Mouse (Mus musculus): ENCODE data around the gene Psen2. TPM values are rescaled to one million over a fixed set of nuclear protein-coding genes. Genes with fewer than 3 reads are reported as not detected.
A peak's percentile ranks its signal among the peaks of the same experiment; 100 is the strongest.

The Psen2 gene
- polyA plus RNA-seq, 1 experiment from 2014 or later = 18.5 TPM

- peaks cover 17% of the 10 kb centered on the region for H3K4me1 ChIP-seq (replicated peaks)
- H3K9ac ChIP-seq = peak overlapping the region; percentile 91
- H3K4me3 ChIP-seq = peak overlapping the region; percentile 88
- no peaks in the 10 kb centered on the region for H3K27me3 ChIP-seq
- H3K9me3 ChIP-seq = no peaks in the 10 kb centered on the region
- WGBS = 2% methylated on average over 33 of the region's 33 CpGs
- H3K27ac ChIP-seq (replicated peaks) = peak overlapping the region; percentile 86
- peak; percentile 69 for ATAC-seq (ENCODE audit: low FRiP score, low read depth)
- H3K4me2 ChIP-seq = peak overlapping the region; percentile 89
- no peaks in the 10 kb centered on the region for H3K36me3 ChIP-seq
These were observed 7.7 kb downstream of the Psen2 start for GRCm38 (mm10) chr1:180255294-180256117.

- H3K4me2 ChIP-seq = no peak overlapping the region
- no peaks in the 10 kb centered on the region for H3K36me3 ChIP-seq
- H3K27ac ChIP-seq (replicated peaks) = no peak overlapping the region
- H3K27me3 ChIP-seq = no peaks in the 10 kb centered on the region
- H3K4me3 ChIP-seq = no peak overlapping the region
- ATAC-seq (ENCODE audit: low FRiP score, low read depth) = no peak
- H3K9ac ChIP-seq = no peak overlapping the region
- no peaks in the 10 kb centered on the region for H3K9me3 ChIP-seq
- WGBS = 95% methylated on average over 5 of the region's 5 CpGs
- H3K4me1 ChIP-seq (replicated peaks) = peaks cover 27% of the 10 kb centered on the region
These were observed 8.9 kb downstream of the Psen2 start for GRCm38 (mm10) chr1:180254316-180254715.

DNA sequence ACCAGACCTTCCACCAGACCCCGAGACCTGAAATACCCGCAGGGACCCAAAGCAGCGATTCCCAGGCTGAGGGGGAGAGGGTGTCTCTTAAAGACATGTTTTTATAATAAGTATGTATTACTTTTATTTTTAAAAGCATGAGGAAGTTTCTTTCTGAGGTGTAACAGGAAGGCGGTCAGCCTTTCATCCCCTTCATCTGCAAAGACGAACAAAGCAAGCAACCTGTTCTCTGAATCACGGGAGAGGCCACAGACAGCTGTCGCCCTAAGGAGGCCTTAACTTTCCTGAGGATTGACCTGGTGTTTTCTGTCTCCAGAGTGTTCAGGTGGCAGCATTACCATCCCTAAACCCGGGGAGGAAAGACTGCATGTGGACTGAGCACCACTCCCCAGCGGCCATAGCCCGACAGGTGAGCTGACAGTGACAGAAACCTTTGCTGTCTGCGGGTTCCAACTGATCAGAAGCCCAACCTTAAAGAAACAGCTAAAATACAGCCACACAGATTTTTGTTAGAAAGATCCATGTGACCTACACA is 10.5 kb downstream of the Psen2 start:
- 85% methylated on average over 11 of the region's 11 CpGs for WGBS

GRCm38 (mm10) chr1:180251176-180252048 is 11.8 kb downstream of the Psen2 start:
- H3K27me3 ChIP-seq = no peaks in the 10 kb centered on the region
- H3K36me3 ChIP-seq = no peaks in the 10 kb centered on the region
- no peak overlapping the region for H3K27ac ChIP-seq (replicated peaks)
- WGBS = 49% methylated on average over 10 of the region's 10 CpGs
- no peaks in the 10 kb centered on the region for H3K9me3 ChIP-seq
- H3K9ac ChIP-seq = no peak overlapping the region
- peaks cover 23% of the 10 kb centered on the region for H3K4me1 ChIP-seq (replicated peaks)
- H3K4me2 ChIP-seq = no peak overlapping the region
- no peak for ATAC-seq (ENCODE audit: low FRiP score, low read depth)
- H3K4me3 ChIP-seq = no peak overlapping the region

More for the DNA sequence above, 10.5 kb downstream of the Psen2 start:
- no peak for ATAC-seq (ENCODE audit: low FRiP score, low read depth)
- Histone ChIP-seq H3K9ac (no peak overlapping the region), H3K27ac (replicated peaks) (no peak overlapping the region), H3K9me3 (no peaks in the 10 kb centered on the region), H3K27me3 (no peaks in the 10 kb centered on the region), H3K36me3 (no peaks in the 10 kb centered on the region), H3K4me1 (replicated peaks) (peaks cover 27% of the 10 kb centered on the region), H3K4me3 (no peak overlapping the region), H3K4me2 (no peak overlapping the region)

DNA sequence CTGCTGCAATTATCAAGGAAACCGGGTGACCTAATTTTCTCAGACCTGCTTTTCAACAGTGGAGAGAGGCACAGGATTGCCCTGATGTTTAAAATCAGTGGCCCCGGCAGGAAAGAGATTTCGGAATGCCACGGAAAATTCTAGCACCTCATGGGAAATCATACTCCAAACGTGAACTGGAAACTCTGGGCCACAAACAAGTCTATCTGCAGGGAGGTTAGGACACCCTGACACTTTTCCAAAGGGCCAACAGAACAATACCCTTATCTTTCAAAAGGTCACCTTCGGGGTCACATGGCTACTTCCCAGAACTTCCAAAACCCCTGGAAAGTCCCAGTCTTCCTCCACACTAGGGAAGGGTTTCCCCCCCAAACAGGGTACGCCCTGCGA is 12.8 kb downstream of the Psen2 start:
- ATAC-seq (ENCODE audit: low FRiP score, low read depth) = no peak
- 64% methylated on average over 8 of the region's 8 CpGs for WGBS
- Histone ChIP-seq H3K27me3 (no peaks in the 10 kb centered on the region), H3K4me1 (replicated peaks) (peaks cover 21% of the 10 kb centered on the region), H3K4me2 (peak overlapping the region; percentile 38; the same call in 1 of the 2 replicates), H3K27ac (replicated peaks) (no peak overlapping the region), H3K9ac (no peak overlapping the region), H3K4me3 (no peak overlapping the region), H3K36me3 (no peaks in the 10 kb centered on the region), H3K9me3 (no peaks in the 10 kb centered on the region)

DNA sequence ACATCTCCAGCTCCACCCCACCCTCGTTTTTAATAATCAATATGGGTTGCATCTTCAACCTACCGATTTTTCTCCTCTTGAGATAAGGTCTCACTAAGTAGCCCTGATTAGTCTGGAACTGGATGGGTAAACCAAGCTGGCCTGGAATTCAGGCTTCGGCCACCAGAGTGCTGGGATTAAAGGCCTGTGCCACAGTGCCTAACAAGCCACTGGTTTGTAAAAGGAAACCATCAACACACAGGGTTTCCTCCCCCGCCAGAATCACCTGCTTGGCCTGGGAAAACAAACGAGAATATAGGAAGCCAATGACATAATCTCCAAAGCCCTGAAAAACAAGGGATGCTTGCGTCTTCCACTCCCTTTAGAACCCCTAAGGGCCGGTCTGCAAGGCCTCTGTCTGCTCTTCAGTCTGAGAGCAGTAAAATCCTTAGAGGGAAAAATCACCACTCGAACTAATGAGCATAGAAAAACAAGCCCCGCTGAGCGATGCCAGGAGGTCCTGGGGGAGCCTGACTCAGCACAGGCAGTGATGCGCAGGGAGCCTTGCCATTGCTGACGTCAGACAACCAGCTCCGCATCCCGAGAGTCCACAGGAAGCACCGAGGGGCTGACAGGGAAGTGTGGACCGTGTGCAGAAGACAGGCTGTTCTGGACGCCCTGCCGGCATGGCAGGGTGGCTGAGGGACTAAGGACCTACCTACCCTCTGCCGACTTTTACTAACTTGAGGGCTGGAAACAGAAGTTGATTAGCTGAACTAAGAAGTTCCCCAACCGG is 13.4 kb downstream of the Psen2 start:
- Histone ChIP-seq H3K4me3 (peak overlapping the region; percentile 14; the same call in 1 of the 2 replicates), H3K27ac (replicated peaks) (peak overlapping the region; percentile 42)
- 20% methylated on average over 20 of the region's 20 CpGs for WGBS

GRCm38 (mm10) chr1:180248593-180249146 is 14.6 kb downstream of the Psen2 start:
- Histone ChIP-seq H3K4me1 (replicated peaks) (peaks cover 10% of the 10 kb centered on the region), H3K36me3 (no peaks in the 10 kb centered on the region), H3K9ac (no peak overlapping the region), H3K27ac (replicated peaks) (no peak overlapping the region), H3K4me2 (no peak overlapping the region), H3K27me3 (no peaks in the 10 kb centered on the region), H3K4me3 (no peak overlapping the region), H3K9me3 (no peaks in the 10 kb centered on the region)
- 91% methylated on average over 7 of the region's 7 CpGs for WGBS
- no peak for ATAC-seq (ENCODE audit: low FRiP score, low read depth)

More for the DNA sequence above, 13.4 kb downstream of the Psen2 start:
- Histone ChIP-seq H3K4me1 (replicated peaks) (peaks cover 15% of the 10 kb centered on the region), H3K4me2 (peak overlapping the region; percentile 38), H3K27me3 (no peaks in the 10 kb centered on the region), H3K9ac (no peak overlapping the region), H3K36me3 (no peaks in the 10 kb centered on the region), H3K9me3 (no peaks in the 10 kb centered on the region)
- peak; percentile 67; the same call in 1 of the 2 replicates for ATAC-seq (ENCODE audit: low FRiP score, low read depth)

DNA sequence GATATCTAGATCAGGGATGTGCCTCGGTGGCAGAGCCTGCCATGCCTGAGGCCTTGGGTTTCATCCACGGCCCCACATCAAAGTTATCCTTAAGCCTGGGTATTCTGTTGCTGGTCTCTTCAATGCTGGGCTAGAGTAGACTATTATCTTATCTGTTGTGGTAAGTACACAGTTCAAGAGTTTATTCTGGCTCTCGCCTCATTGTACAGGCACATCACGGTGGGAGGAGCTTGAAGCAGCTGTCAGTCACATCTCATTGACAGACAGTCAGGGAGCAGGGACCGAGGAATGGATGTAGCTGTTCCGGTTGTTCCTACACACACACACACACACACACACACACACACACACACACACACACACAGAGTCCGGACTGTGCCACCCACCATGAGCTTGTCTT is 15.3 kb downstream of the Psen2 start:
- H3K4me1 ChIP-seq (replicated peaks) = peaks cover 10% of the 10 kb centered on the region
- WGBS = 91% methylated on average over 7 of the region's 7 CpGs
- H3K27me3 ChIP-seq = no peaks in the 10 kb centered on the region
- H3K9me3 ChIP-seq = no peaks in the 10 kb centered on the region
- no peak overlapping the region for H3K4me2 ChIP-seq
- H3K36me3 ChIP-seq = no peaks in the 10 kb centered on the region
- H3K9ac ChIP-seq = no peak overlapping the region
- no peak overlapping the region for H3K27ac ChIP-seq (replicated peaks)
- no peak for ATAC-seq (ENCODE audit: low FRiP score, low read depth)
- no peak overlapping the region for H3K4me3 ChIP-seq

- Histone ChIP-seq H3K9ac (no peak overlapping the region), H3K36me3 (no peaks in the 10 kb centered on the region), H3K4me1 (replicated peaks) (peaks cover 10% of the 10 kb centered on the region), H3K27ac (replicated peaks) (no peak overlapping the region), H3K27me3 (no peaks in the 10 kb centered on the region), H3K4me2 (no peak overlapping the region), H3K4me3 (no peak overlapping the region), H3K9me3 (no peaks in the 10 kb centered on the region)
- 85% methylated on average over 13 of the region's 13 CpGs for WGBS
- no peak for ATAC-seq (ENCODE audit: low FRiP score, low read depth)
These were observed 17.3 kb downstream of the Psen2 start for GRCm38 (mm10) chr1:180245741-180246507.

DNA sequence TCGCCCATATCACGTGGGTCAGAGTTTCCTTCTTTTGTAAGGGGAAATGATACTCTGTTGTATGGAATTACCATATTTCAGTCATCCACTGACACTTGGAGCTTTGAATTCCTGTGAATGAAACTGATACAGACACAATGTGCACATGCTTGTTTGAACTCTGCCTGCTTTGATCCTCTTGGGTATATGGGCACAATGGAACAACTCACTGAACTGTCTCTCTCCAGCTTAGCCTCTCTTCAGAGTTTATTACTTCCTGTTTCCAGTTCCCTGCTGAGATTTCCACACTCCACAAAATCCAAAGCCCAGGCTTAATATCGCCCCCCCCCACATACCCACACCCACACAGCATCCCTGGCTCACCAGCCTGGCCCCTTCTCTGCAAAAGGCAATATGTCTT is 31.5 kb downstream of the Psen2 start:
- 64% methylated on average over 3 of the region's 3 CpGs for WGBS
- no peak overlapping the region for H3K9ac ChIP-seq
- no peak overlapping the region for H3K4me3 ChIP-seq
- H3K4me1 ChIP-seq (replicated peaks) = peaks cover 1% of the 10 kb centered on the region; the same call in 1 of the 2 replicates
- H3K36me3 ChIP-seq = no peaks in the 10 kb centered on the region
- H3K9me3 ChIP-seq = no peaks in the 10 kb centered on the region
- H3K4me2 ChIP-seq = no peak overlapping the region
- H3K27me3 ChIP-seq = no peaks in the 10 kb centered on the region
- no peak for ATAC-seq (ENCODE audit: low FRiP score, low read depth)
- no peak overlapping the region for H3K27ac ChIP-seq (replicated peaks)

DNA sequence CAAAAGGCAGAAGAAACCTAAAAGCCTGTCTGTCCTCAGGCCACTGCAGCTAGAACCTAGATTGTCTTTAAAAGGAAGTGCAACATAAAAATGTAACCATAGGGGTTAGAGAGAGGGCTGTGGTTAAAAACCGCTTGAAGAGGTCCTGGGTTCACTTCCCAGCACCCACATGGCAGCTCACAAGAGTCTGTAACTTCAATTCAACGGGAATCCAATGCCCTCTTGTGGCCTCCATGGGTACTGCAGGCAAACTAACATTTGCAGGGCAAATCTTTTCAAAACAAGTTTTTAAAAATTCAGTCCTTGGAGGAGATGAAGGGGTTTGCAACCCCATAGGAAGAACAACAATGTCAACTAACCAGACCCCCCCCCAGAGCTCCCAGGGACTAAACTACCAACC is 32.7 kb downstream of the Psen2 start:
- Histone ChIP-seq H3K27me3 (no peaks in the 10 kb centered on the region), H3K9ac (no peak overlapping the region), H3K36me3 (no peaks in the 10 kb centered on the region), H3K9me3 (no peaks in the 10 kb centered on the region), H3K4me3 (no peak overlapping the region), H3K4me1 (replicated peaks) (peaks cover 12% of the 10 kb centered on the region), H3K27ac (replicated peaks) (no peak overlapping the region), H3K4me2 (no peak overlapping the region)
- 22% methylated on average over 2 of the region's 2 CpGs for WGBS
- no peak for ATAC-seq (ENCODE audit: low FRiP score, low read depth)
